Mouse (Mus musculus) G1E (cell line): ENCODE data around the gene Krtap10-4. TPM values are rescaled to one million over a fixed set of nuclear protein-coding genes. Genes with fewer than 3 reads are reported as not detected.

Experiments used
- ATAC-seq: 2 replicates; pipeline ENCODE4 v1.8.0; 2016; ENCODE audit warnings: mild to moderate bottlenecking; ENCODE audit not compliant: insufficient number of reproducible peaks, poor library complexity, low FRiP score, severe bottlenecking; ENCODE audit errors: extremely low read depth
- DNase-seq: peaks from one replicate; pipeline ENCODE4 v3.0.0; 2012; ENCODE audit warnings: low spot score
- H3K27me3 ChIP-seq: 2 replicates; pipeline ENCODE4 v1.6.1; 2012; ENCODE audit warnings: mild to moderate bottlenecking, low read length, inconsistent platforms; ENCODE audit not compliant: insufficient read depth
- H3K36me3 ChIP-seq: replicated peaks from 2 replicates; pipeline ENCODE3; 2012; ENCODE audit warnings: mild to moderate bottlenecking, inconsistent platforms
- H3K4me1 ChIP-seq: 2 replicates; pipeline ENCODE4 v1.6.1; 2012; ENCODE audit warnings: low read depth, low read length, inconsistent platforms, mixed read lengths; ENCODE audit not compliant: insufficient read depth
- H3K4me3 ChIP-seq: 2 replicates; pipeline ENCODE4 v1.5.1; 2012; ENCODE audit warnings: low read depth, mild to moderate bottlenecking, inconsistent platforms, low read length, moderate library complexity, mixed read lengths
- H3K9me3 ChIP-seq: replicated peaks from 2 replicates; pipeline ENCODE4 v1.6.1; 2012; ENCODE audit warnings: inconsistent platforms
- CTCF ChIP-seq: IDR thresholded peaks from 2 replicates; pipeline ENCODE4 v1.5.1; 2012; ENCODE audit warnings: low read depth, low read length, inconsistent platforms, mixed read lengths
- GATA1 ChIP-seq: IDR thresholded peaks from 2 replicates; pipeline ENCODE4 v1.6.1; 2012; ENCODE audit warnings: borderline replicate concordance, low read length, inconsistent platforms, mixed read lengths
- GATA2 ChIP-seq: IDR thresholded peaks from 2 replicates; pipeline ENCODE4 v1.6.1; 2012; ENCODE audit warnings: low read depth, low read length, inconsistent platforms, borderline replicate concordance
- POLR2AphosphoS5 ChIP-seq: IDR thresholded peaks from 2 replicates; pipeline ENCODE4 v1.6.1; 2012; ENCODE audit warnings: low read depth, low read length, inconsistent platforms; ENCODE audit not compliant: insufficient replicate concordance
- TAL1 ChIP-seq: conservative IDR thresholded peaks from 2 replicates; pipeline ENCODE4 v1.6.1; 2012; ENCODE audit warnings: low read depth, low read length, inconsistent platforms, mixed read lengths
- polyA plus RNA-seq: library from polyadenylated mRNA; stranded (reverse); fragments of >175 nt; gene quantifications from 2 replicates; pipeline ENCODE4 v1.2.3, GENCODE M21; 2012
- total RNA-seq, 2 experiments: library from RNA; stranded (forward) in 1 of 2; stranded (reverse) in 1 of 2; fragments of 200-1000 nt in 1 of 2; fragments of >200 nt in 1 of 2; fragmentation: Nextera tagmentation in 1 of 2; gene quantifications; 2 replicates each; pipeline ENCODE4 v1.2.3; 2014 to 2017

The Krtap10-4 gene
- total RNA-seq (2014; fragmentation: Nextera tagmentation) (not detected in 2 replicates), total RNA-seq (2017) (not detected in 2 replicates), polyA plus RNA-seq (not detected in 2 replicates)

DNA sequence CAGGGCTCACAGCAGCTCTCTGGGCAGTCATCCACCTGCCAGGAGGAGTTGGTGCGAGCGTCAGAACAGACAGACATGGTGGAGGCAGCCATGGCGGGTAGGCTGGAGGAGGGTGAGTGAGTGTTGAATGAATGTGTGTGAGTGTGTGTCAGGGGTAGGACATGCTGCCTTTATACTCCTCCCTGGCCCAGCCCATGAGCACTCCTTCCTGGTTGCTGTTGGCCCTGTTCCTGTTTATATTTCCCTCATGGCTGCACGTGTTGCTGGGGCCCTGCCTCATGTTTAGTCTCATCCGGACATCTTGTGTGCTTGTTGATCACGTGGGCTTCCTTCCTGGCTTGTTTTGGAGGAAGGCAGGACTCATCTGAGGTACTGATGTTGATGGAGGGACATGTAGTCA lies at the start of gene Krtap10-4:
TSS of gene Krtap10-4 (minus strand) at position 145 of the 400 bp plus-strand sequence.
- ATAC-seq: no peak
- no peaks in the 10 kb centered on the region; the same call in 1 of the 2 replicates for H3K27me3 ChIP-seq

DNA sequence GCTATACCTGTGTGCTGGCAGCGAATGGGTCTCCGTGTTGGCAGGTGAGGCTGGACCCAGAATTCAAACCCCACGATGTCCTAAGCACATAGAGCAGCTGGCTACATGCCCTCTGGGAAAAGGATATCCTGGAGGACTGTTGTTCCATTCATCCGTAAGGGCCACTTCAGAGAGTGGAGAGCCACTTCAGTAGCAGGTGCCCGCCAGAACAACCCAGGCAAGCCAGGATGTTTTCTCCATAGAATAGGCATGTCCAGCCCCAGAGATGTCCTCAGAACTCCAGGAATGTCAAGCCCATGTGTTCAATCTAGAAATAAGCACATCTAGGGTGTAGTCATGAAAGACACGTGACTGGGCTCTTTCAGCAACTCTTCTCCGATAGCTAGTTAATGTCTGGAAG lies 42.8 kb upstream of the Krtap10-4 start:
- Histone ChIP-seq H3K9me3 (peaks cover 4% of the 10 kb centered on the region; the same call in 1 of the 2 replicates), H3K4me1 (no peaks in the 10 kb centered on the region), H3K4me3 (no peak overlapping the region), H3K36me3 (no peaks in the 10 kb centered on the region), H3K27me3 (no peaks in the 10 kb centered on the region)
- ATAC-seq (no peak), DNase-seq (no peak)
- TF ChIP-seq POLR2AphosphoS5: no peak
- no peak for TF ChIP-seq TAL1
- TF ChIP-seq GATA1: no peak
- no peak for TF ChIP-seq CTCF
- no peak for TF ChIP-seq GATA2

More for the DNA sequence above, at the start of gene Krtap10-4:
- no peak for TF ChIP-seq GATA2
- TF ChIP-seq GATA1: no peak
- TF ChIP-seq POLR2AphosphoS5: no peak
- TF ChIP-seq CTCF: no peak
- no peaks in the 10 kb centered on the region for H3K4me1 ChIP-seq
- H3K9me3 ChIP-seq: no peaks in the 10 kb centered on the region
- H3K36me3 ChIP-seq: no peaks in the 10 kb centered on the region
- no peak for DNase-seq
- no peak within 1 kb of the TSS for H3K4me3 ChIP-seq

DNA sequence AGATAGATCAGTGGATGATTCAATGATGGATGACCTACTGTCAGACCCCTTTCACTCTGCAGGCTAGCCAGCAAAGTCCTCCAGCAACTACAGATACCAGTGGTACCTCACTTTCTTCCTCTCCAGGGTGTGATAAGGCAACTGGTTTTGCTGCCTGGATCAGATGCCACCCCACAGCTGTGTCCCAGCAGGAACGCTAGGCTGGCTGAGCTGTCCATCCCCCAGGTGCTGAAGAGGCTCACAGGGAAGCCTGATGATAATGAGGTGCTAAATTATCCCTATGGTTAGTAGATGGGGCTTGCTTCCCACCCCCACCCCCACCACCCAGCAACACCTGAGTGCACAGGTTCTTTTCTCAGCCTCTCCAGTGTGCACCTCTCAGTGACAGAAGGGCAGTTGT lies 40.7 kb upstream of the Krtap10-4 start:
- H3K4me1 ChIP-seq: no peaks in the 10 kb centered on the region
- no peaks in the 10 kb centered on the region for H3K36me3 ChIP-seq
- TF ChIP-seq CTCF: no peak
- TF ChIP-seq GATA1: no peak
- TF ChIP-seq TAL1: no peak
- no peak for TF ChIP-seq POLR2AphosphoS5
- no peak for TF ChIP-seq GATA2
- H3K27me3 ChIP-seq: no peaks in the 10 kb centered on the region
- no peak for DNase-seq
- H3K4me3 ChIP-seq: no peak overlapping the region
- no peak for ATAC-seq
- peaks cover 4% of the 10 kb centered on the region; the same call in 1 of the 2 replicates for H3K9me3 ChIP-seq

DNA sequence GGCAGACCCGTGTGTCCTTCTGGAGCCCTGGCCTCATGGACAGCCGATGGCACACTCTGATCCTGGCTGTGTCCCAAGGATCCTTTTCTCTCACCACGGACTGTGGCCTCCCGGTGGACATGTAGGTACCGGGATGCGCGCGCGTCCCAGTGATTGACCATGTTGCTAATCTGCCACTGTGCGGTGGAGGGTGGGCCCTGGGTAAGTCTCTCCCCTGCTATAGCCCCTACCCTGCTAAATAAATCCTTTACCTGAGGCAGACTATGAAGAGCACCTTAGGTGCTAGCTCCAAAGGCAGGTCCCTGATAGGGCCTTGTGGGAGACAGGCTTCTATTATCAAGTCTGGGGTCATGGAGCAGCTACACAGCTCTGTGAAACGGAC lies 37.9 kb upstream of the Krtap10-4 start:
- no peak for DNase-seq
- Histone ChIP-seq H3K9me3 (no peaks in the 10 kb centered on the region), H3K36me3 (no peaks in the 10 kb centered on the region), H3K4me1 (no peaks in the 10 kb centered on the region), H3K27me3 (no peaks in the 10 kb centered on the region; the same call in 1 of the 2 replicates), H3K4me3 (no peak overlapping the region)
- no peak for ATAC-seq
- TF ChIP-seq GATA1 (no peak), CTCF (no peak), TAL1 (no peak), POLR2AphosphoS5 (no peak), GATA2 (no peak)

DNA sequence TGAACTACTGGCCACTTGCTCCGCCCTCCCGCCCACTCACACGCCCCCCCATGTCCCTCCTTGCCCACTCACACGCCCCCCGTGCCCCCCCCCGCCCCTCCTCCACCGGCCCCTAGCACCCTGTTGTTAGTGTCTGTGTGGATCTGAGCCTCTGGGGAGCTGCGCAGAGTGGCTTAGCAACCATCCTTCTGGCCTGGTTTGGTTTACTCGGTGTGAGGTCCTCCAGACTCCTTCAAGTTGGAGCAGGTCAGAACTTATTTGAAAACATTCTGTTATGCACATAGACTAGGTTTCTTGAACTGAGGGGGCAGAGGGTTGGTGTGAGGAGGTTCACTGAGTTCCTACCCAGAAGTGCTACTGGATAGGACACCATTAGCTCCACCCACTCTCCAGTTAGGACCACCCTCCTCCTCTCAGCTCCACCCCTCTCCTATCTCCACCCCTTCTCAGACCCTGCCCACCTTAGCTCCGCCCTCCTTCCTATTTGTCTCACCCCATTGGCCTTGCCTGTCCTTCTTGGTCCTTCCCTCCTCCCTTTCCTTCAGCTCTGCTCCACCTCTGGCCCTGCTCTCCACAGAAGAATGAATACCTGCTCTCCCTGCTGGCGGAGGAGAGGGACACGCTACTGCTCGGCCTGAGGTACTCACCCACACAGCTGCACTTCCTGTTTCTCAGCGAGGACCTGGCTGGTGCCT lies 37.3 kb upstream of the Krtap10-4 start:
- Histone ChIP-seq H3K9me3 (no peaks in the 10 kb centered on the region), H3K27me3 (no peaks in the 10 kb centered on the region; the same call in 1 of the 2 replicates), H3K36me3 (no peaks in the 10 kb centered on the region), H3K4me3 (no peak overlapping the region), H3K4me1 (no peaks in the 10 kb centered on the region)
- ATAC-seq: no peak
- no peak for TF ChIP-seq POLR2AphosphoS5
- no peak for TF ChIP-seq GATA1
- TF ChIP-seq GATA2: no peak
- no peak for TF ChIP-seq CTCF
- TF ChIP-seq TAL1: no peak
- DNase-seq: no peak

DNA sequence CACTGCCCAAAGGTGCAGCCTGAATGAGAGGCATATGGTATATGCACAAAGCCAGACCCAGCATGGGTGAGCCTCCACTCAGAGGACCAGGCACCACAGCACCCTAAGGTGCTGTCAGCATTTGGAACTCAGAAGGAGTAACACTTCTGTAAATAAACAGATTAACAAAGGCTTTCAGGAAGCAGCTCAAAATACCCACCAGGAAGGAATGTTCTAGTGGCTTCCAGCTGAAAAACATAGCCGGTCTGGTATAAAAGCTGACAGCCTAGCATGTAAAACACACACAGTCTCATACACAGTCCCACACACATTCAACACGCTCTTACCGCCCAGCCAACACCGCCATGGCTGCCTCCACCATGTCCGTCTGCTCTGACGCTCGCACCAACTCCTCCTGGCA lies 34.8 kb upstream of the Krtap10-4 start, which contains the start of gene Gm3285:
TSS of gene Gm3285 (plus strand) at position 301 of the 400 bp plus-strand sequence.
- TF ChIP-seq GATA1: no peak
- no peak for TF ChIP-seq POLR2AphosphoS5
- no peak for TF ChIP-seq GATA2
- TF ChIP-seq CTCF: no peak
- TF ChIP-seq TAL1: no peak
- Histone ChIP-seq H3K36me3 (no peaks in the 10 kb centered on the region), H3K9me3 (no peaks in the 10 kb centered on the region), H3K4me3 (no peak within 1 kb of the TSS), H3K4me1 (no peaks in the 10 kb centered on the region), H3K27me3 (no peaks in the 10 kb centered on the region; the same call in 1 of the 2 replicates)
- ATAC-seq: no peak
- no peak for DNase-seq

DNA sequence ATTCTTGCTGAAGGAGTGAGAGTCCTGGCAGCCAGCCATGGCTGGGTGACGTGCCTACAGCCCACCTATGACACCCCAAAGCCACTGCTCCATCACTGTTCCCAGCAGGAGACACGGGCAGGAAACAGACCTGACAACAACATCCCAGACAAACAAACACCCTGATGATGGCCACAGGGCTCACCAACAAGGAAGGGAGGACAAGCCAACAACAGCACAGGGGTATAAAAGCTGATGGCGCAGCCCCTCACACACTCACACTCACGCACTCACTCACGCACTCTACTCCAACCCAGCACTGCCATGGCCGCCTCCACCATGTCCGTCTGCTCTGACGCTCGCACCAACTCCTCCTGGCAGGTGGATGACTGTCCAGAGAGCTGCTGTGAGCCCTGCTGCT lies 25.7 kb upstream of the Krtap10-4 start, which contains the start of gene Gm10318:
TSS of gene Gm10318 (plus strand) at position 301 of the 400 bp plus-strand sequence.
- TF ChIP-seq GATA1 (no peak), TAL1 (no peak), GATA2 (no peak), CTCF (no peak), POLR2AphosphoS5 (no peak)
- Histone ChIP-seq H3K27me3 (no peaks in the 10 kb centered on the region; the same call in none of the 2 replicates), H3K4me3 (no peak within 1 kb of the TSS), H3K4me1 (no peaks in the 10 kb centered on the region), H3K9me3 (no peaks in the 10 kb centered on the region), H3K36me3 (no peaks in the 10 kb centered on the region)
- DNase-seq (no peak), ATAC-seq (no peak)
